Mouse (Mus musculus) forebrain, embryonic 13.5 days (tissue): ENCODE measurements at regions not wholly inside any gene's neighbourhood (a gene's known extent, or its start where the extent isn't known, plus 50 kb on each side); places are given as distances from the start of the nearest gene placed in this dataset.

Experiments
- ATAC-seq: fragments of 200-750 bp; cut with Nextera tagmentation; 2 replicates; pipeline ENCODE4 v1.8.0; 2017
- H3K27ac ChIP-seq: fragments of 300-500 bp; sonication (generic); 2 replicates; pipeline ENCODE4 v1.5.1; 2015; ENCODE audit warnings: inconsistent platforms, mild to moderate bottlenecking, moderate library complexity
- H3K27me3 ChIP-seq: fragments of 300-500 bp; sonication (generic); 2 replicates; pipeline ENCODE4 v1.6.1; 2015; ENCODE audit warnings: mild to moderate bottlenecking, inconsistent platforms
- H3K36me3 ChIP-seq: fragments of 300-500 bp; sonication (generic); 2 replicates; pipeline ENCODE4 v1.6.1; 2015; ENCODE audit warnings: mild to moderate bottlenecking, inconsistent platforms; ENCODE audit not compliant: poor library complexity, severe bottlenecking
- H3K4me1 ChIP-seq: fragments of 300-500 bp; sonication (generic); 2 replicates; pipeline ENCODE4 v1.6.1; 2015; ENCODE audit warnings: inconsistent platforms
- H3K4me2 ChIP-seq: fragments of 300-500 bp; sonication (generic); 2 replicates; pipeline ENCODE4 v1.6.1; 2015; ENCODE audit warnings: inconsistent platforms, mild to moderate bottlenecking, moderate library complexity
- H3K4me3 ChIP-seq: fragments of 300-500 bp; sonication (generic); 2 replicates; pipeline ENCODE4 v1.5.1; 2015; ENCODE audit warnings: mild to moderate bottlenecking, inconsistent platforms
- H3K9ac ChIP-seq: fragments of 300-500 bp; sonication (generic); 2 replicates; pipeline ENCODE4 v1.6.1; 2015; ENCODE audit warnings: mild to moderate bottlenecking, inconsistent platforms
- H3K9me3 ChIP-seq: fragments of 300-500 bp; sonication (generic); replicated peaks from 2 replicates; pipeline ENCODE4 v1.6.1; 2016; ENCODE audit warnings: inconsistent platforms
- WGBS: fragments of 180-500 bp; shearing (Covaris S2); methylation state at CpG from one replicate; pipeline ENCODE4 v1.1.7; 2015; 5-methylcytosine and 5-hydroxymethylcytosine counted together

GRCm38 (mm10) chr13:97384091-97384777 lies 143.3 kb downstream of the Enc1 start:
- no peak overlapping the region for H3K9ac ChIP-seq
- H3K27ac ChIP-seq: no peak overlapping the region
- no peak overlapping the region for H3K4me2 ChIP-seq
- H3K36me3 ChIP-seq: no peaks in the 10 kb centered on the region
- ATAC-seq: no peak
- H3K27me3 ChIP-seq: no peaks in the 10 kb centered on the region
- H3K4me3 ChIP-seq: no peak overlapping the region
- 83% methylated on average over 16 of the region's 16 CpGs for WGBS
- H3K4me1 ChIP-seq: no peaks in the 10 kb centered on the region
- H3K9me3 ChIP-seq: no peaks in the 10 kb centered on the region

GRCm38 (mm10) chr13:97383351-97383750 lies 142.4 kb downstream of the Enc1 start:
- WGBS: 58% methylated on average over 4 of the region's 4 CpGs
- no peaks in the 10 kb centered on the region for H3K27me3 ChIP-seq
- no peaks in the 10 kb centered on the region for H3K4me1 ChIP-seq
- H3K9ac ChIP-seq: no peak overlapping the region
- no peak for ATAC-seq
- no peak overlapping the region for H3K4me3 ChIP-seq
- no peaks in the 10 kb centered on the region for H3K36me3 ChIP-seq
- H3K4me2 ChIP-seq: no peak overlapping the region
- no peak overlapping the region for H3K27ac ChIP-seq
- no peaks in the 10 kb centered on the region for H3K9me3 ChIP-seq

GRCm38 (mm10) chr13:97380366-97380765 lies 139.5 kb downstream of the Enc1 start:
- H3K9me3 ChIP-seq: no peaks in the 10 kb centered on the region
- H3K4me3 ChIP-seq: no peak overlapping the region
- H3K9ac ChIP-seq: no peak overlapping the region
- WGBS: 88% methylated on average over 11 of the region's 11 CpGs
- H3K4me2 ChIP-seq: no peak overlapping the region
- no peak for ATAC-seq
- H3K36me3 ChIP-seq: no peaks in the 10 kb centered on the region
- H3K27me3 ChIP-seq: no peaks in the 10 kb centered on the region
- no peak overlapping the region for H3K27ac ChIP-seq
- peaks cover 17% of the 10 kb centered on the region for H3K4me1 ChIP-seq

GRCm38 (mm10) chr13:97376232-97376523 lies 135.3 kb downstream of the Enc1 start:
- Histone ChIP-seq H3K4me3 (no peak overlapping the region), H3K27me3 (no peaks in the 10 kb centered on the region), H3K4me2 (no peak overlapping the region), H3K4me1 (peaks cover 18% of the 10 kb centered on the region), H3K27ac (no peak overlapping the region), H3K36me3 (no peaks in the 10 kb centered on the region), H3K9me3 (no peaks in the 10 kb centered on the region), H3K9ac (no peak overlapping the region)
- ATAC-seq: no peak
- 85% methylated on average over 6 of the region's 6 CpGs for WGBS

- 51% methylated on average over 14 of the region's 14 CpGs for WGBS
- Histone ChIP-seq H3K27me3 (no peaks in the 10 kb centered on the region), H3K27ac (no peak overlapping the region), H3K9ac (no peak overlapping the region), H3K4me1 (peaks cover 18% of the 10 kb centered on the region), H3K4me2 (no peak overlapping the region), H3K4me3 (no peak overlapping the region), H3K9me3 (no peaks in the 10 kb centered on the region), H3K36me3 (no peaks in the 10 kb centered on the region)
- no peak for ATAC-seq
Observed at GRCm38 (mm10) chr13:97375501-97376231, 134.8 kb downstream of the Enc1 start.

- ATAC-seq: no peak
- Histone ChIP-seq H3K27ac (no peak overlapping the region), H3K9me3 (no peaks in the 10 kb centered on the region), H3K9ac (no peak overlapping the region), H3K4me3 (no peak overlapping the region), H3K4me2 (no peak overlapping the region), H3K27me3 (no peaks in the 10 kb centered on the region), H3K4me1 (peaks cover 18% of the 10 kb centered on the region), H3K36me3 (no peaks in the 10 kb centered on the region)
- 51% methylated on average over 7 of the region's 7 CpGs for WGBS
Observed at GRCm38 (mm10) chr13:97372348-97372747, 131.4 kb downstream of the Enc1 start.

GRCm38 (mm10) chr13:97371200-97371599 lies 130.3 kb downstream of the Enc1 start:
- H3K4me2 ChIP-seq: no peak overlapping the region
- no peak overlapping the region for H3K27ac ChIP-seq
- no peak for ATAC-seq

GRCm38 (mm10) chr13:97366723-97367122 lies 125.8 kb downstream of the Enc1 start:
- WGBS: 89% methylated on average over 8 of the region's 8 CpGs
- H3K9me3 ChIP-seq: no peaks in the 10 kb centered on the region
- H3K4me3 ChIP-seq: no peak overlapping the region
- no peaks in the 10 kb centered on the region for H3K27me3 ChIP-seq
- no peak for ATAC-seq
- H3K27ac ChIP-seq: no peak overlapping the region
- no peak overlapping the region for H3K9ac ChIP-seq
- H3K4me1 ChIP-seq: peaks cover 12% of the 10 kb centered on the region; the same call in 1 of the 2 replicates
- H3K36me3 ChIP-seq: no peaks in the 10 kb centered on the region
- H3K4me2 ChIP-seq: no peak overlapping the region

More at GRCm38 (mm10) chr13:97371200-97371599, 130.3 kb downstream of the Enc1 start:
- 95% methylated on average over 3 of the region's 3 CpGs for WGBS
- no peak overlapping the region for H3K4me3 ChIP-seq
- no peaks in the 10 kb centered on the region for H3K9me3 ChIP-seq
- H3K27me3 ChIP-seq: no peaks in the 10 kb centered on the region
- H3K4me1 ChIP-seq: peaks cover 10% of the 10 kb centered on the region
- no peak overlapping the region for H3K9ac ChIP-seq
- H3K36me3 ChIP-seq: no peaks in the 10 kb centered on the region

GRCm38 (mm10) chr13:97365557-97366244 lies 124.8 kb downstream of the Enc1 start:
- no peak for ATAC-seq
- Histone ChIP-seq H3K9ac (no peak overlapping the region), H3K4me2 (no peak overlapping the region), H3K36me3 (no peaks in the 10 kb centered on the region), H3K27me3 (no peaks in the 10 kb centered on the region), H3K4me1 (peaks cover 12% of the 10 kb centered on the region; the same call in 1 of the 2 replicates), H3K4me3 (no peak overlapping the region), H3K9me3 (no peaks in the 10 kb centered on the region), H3K27ac (no peak overlapping the region)
- WGBS: 50% methylated on average over 18 of the region's 18 CpGs

GRCm38 (mm10) chr13:97365004-97365403 lies 124.1 kb downstream of the Enc1 start:
- Histone ChIP-seq H3K27ac (no peak overlapping the region), H3K4me1 (peaks cover 12% of the 10 kb centered on the region; the same call in 1 of the 2 replicates), H3K36me3 (no peaks in the 10 kb centered on the region), H3K4me2 (no peak overlapping the region), H3K27me3 (no peaks in the 10 kb centered on the region), H3K9me3 (no peaks in the 10 kb centered on the region), H3K4me3 (no peak overlapping the region), H3K9ac (no peak overlapping the region)
- 83% methylated on average over 9 of the region's 9 CpGs for WGBS
- ATAC-seq: no peak

GRCm38 (mm10) chr13:97363765-97364164 lies 122.9 kb downstream of the Enc1 start:
- Histone ChIP-seq H3K4me2 (no peak overlapping the region), H3K27ac (no peak overlapping the region), H3K36me3 (no peaks in the 10 kb centered on the region), H3K27me3 (no peaks in the 10 kb centered on the region), H3K9me3 (no peaks in the 10 kb centered on the region), H3K4me3 (no peak overlapping the region), H3K9ac (no peak overlapping the region), H3K4me1 (peaks cover 12% of the 10 kb centered on the region; the same call in 1 of the 2 replicates)
- no peak for ATAC-seq
- WGBS: 88% methylated on average over 5 of the region's 5 CpGs

GRCm38 (mm10) chr13:97363214-97363613 lies 122.3 kb downstream of the Enc1 start:
- H3K36me3 ChIP-seq: no peaks in the 10 kb centered on the region
- H3K4me3 ChIP-seq: no peak overlapping the region
- H3K4me1 ChIP-seq: peaks cover 12% of the 10 kb centered on the region; the same call in 1 of the 2 replicates
- no peaks in the 10 kb centered on the region for H3K9me3 ChIP-seq
- 98% methylated on average over 4 of the region's 4 CpGs for WGBS
- no peak overlapping the region for H3K27ac ChIP-seq
- no peaks in the 10 kb centered on the region for H3K27me3 ChIP-seq
- ATAC-seq: no peak
- no peak overlapping the region for H3K4me2 ChIP-seq
- no peak overlapping the region for H3K9ac ChIP-seq
